Mouse (Mus musculus) embryo, embryonic 10.5 days (tissue): ENCODE data around the gene Best1.

Experiments
- DNase-seq: peaks from one replicate; pipeline ENCODE4 v3.0.0-alpha.2; 2015; ENCODE audit warnings: low spot score

Best1 gene

GRCm38 (mm10) chr19:9960769-9961168, 40.7 kb downstream of the Best1 start:
- no peak for DNase-seq

- DNase-seq: no peak
Measured at GRCm38 (mm10) chr19:9957965-9958364, 43.5 kb downstream of the Best1 start.

- no peak for DNase-seq
Measured at GRCm38 (mm10) chr19:9956624-9957388, 44.6 kb downstream of the Best1 start.

GRCm38 (mm10) chr19:9955438-9955837, 46.0 kb downstream of the Best1 start:
- no peak for DNase-seq

- no peak for DNase-seq
Measured at GRCm38 (mm10) chr19:9954811-9955202, 46.6 kb downstream of the Best1 start.

GRCm38 (mm10) chr19:9954055-9954810, 47.2 kb downstream of the Best1 start:
- DNase-seq: peak; percentile 54

- no peak for DNase-seq
Measured at GRCm38 (mm10) chr19:9952912-9953311, 48.5 kb downstream of the Best1 start.

- no peak for DNase-seq
Measured at GRCm38 (mm10) chr19:9952390-9952789, 49.0 kb downstream of the Best1 start.

GRCm38 (mm10) chr19:9946986-9947385, 54.4 kb downstream of the Best1 start:
- DNase-seq: no peak

GRCm38 (mm10) chr19:9945800-9946564, 55.5 kb downstream of the Best1 start:
- no peak for DNase-seq

GRCm38 (mm10) chr19:9942539-9943533, 58.6 kb downstream of the Best1 start:
- no peak for DNase-seq

GRCm38 (mm10) chr19:9941809-9942208, 59.6 kb downstream of the Best1 start:
- DNase-seq: no peak

- peak; percentile 46 for DNase-seq
Measured at GRCm38 (mm10) chr19:9940903-9941302, 60.5 kb downstream of the Best1 start.

GRCm38 (mm10) chr19:9939841-9940240, 61.6 kb downstream of the Best1 start:
- DNase-seq: no peak

GRCm38 (mm10) chr19:9938824-9939303, 62.6 kb downstream of the Best1 start:
- no peak for DNase-seq

- no peak for DNase-seq
Measured at GRCm38 (mm10) chr19:9938156-9938823, 63.1 kb downstream of the Best1 start.

GRCm38 (mm10) chr19:9937428-9937827, 64.0 kb downstream of the Best1 start:
- no peak for DNase-seq

- DNase-seq: no peak
Measured at GRCm38 (mm10) chr19:9936579-9936978, 64.9 kb downstream of the Best1 start.
